Mouse (Mus musculus) heart, embryonic 16.5 days (tissue): ENCODE results near the gene Myrf. TPM values are rescaled to one million over a fixed set of nuclear protein-coding genes. Genes with fewer than 3 reads are reported as not detected.

ENCODE experiments used
- ATAC-seq: fragments of 200-750 bp; cut with Nextera tagmentation; replicated peaks from 2 replicates; pipeline ENCODE4 v1.8.0; 2017; ENCODE audit warnings: moderate number of reproducible peaks; ENCODE audit not compliant: insufficient read depth, low FRiP score; ENCODE audit errors: extremely low read depth
- H3K27ac ChIP-seq: fragments of 300-500 bp; sonication (generic); 2 replicates; pipeline ENCODE4 v1.5.1; 2014; ENCODE audit warnings: mild to moderate bottlenecking, low read length, control low read depth, moderate library complexity
- H3K27me3 ChIP-seq: fragments of 300-500 bp; sonication (generic); 2 replicates; pipeline ENCODE4 v1.6.1; 2014; ENCODE audit warnings: low read length, mixed read lengths; ENCODE audit not compliant: control insufficient read depth, insufficient read depth
- H3K36me3 ChIP-seq: fragments of 300-500 bp; sonication (generic); 2 replicates; pipeline ENCODE4 v1.6.1; 2014; ENCODE audit not compliant: control insufficient read depth, insufficient read depth
- H3K4me1 ChIP-seq: fragments of 300-500 bp; sonication (generic); 2 replicates; pipeline ENCODE4 v1.6.1; 2014; ENCODE audit warnings: low read length, mixed read lengths; ENCODE audit not compliant: control insufficient read depth, insufficient read depth
- H3K4me2 ChIP-seq: fragments of 300-500 bp; sonication (generic); 2 replicates; pipeline ENCODE4 v1.6.1; 2014; ENCODE audit warnings: low read depth, mild to moderate bottlenecking, control low read depth, low read length
- H3K4me3 ChIP-seq: fragments of 300-500 bp; sonication (generic); 2 replicates; pipeline ENCODE4 v1.5.1; 2014; ENCODE audit warnings: mild to moderate bottlenecking, control low read depth, low read length
- H3K9ac ChIP-seq: fragments of 300-500 bp; sonication (generic); 2 replicates; pipeline ENCODE4 v1.6.1; 2014; ENCODE audit warnings: low read length, control low read depth
- H3K9me3 ChIP-seq: fragments of 300-500 bp; sonication (generic); replicated peaks from 2 replicates; pipeline ENCODE4 v1.6.1; 2016; ENCODE audit warnings: low read length; ENCODE audit not compliant: control insufficient read depth
- WGBS: fragments of 180-500 bp; shearing (Covaris S2); extraction: QIAGEN DNeasy Blood & Tissue Kit; methylation state at CpG from one replicate; pipeline ENCODE4 v1.1.7; 2014; 5-methylcytosine and 5-hydroxymethylcytosine counted together
- polyA plus RNA-seq: library from polyadenylated mRNA; unstranded; fragments of >200 nt; fragmentation: Nextera tagmentation; extraction: Ambion mirVana; gene quantifications from 2 replicates; pipeline ENCODE4 v1.2.1, GENCODE M21; 2015

Gene Myrf
- polyA plus RNA-seq, 1 experiment from 2014 or later, result 4.2 TPM

GRCm38 (mm10) chr19:10277331-10277730 is 36.8 kb upstream of the Myrf start:
- WGBS, result 17% methylated on average over 17 of the region's 17 CpGs
- Histone ChIP-seq H3K36me3 (no peaks in the 10 kb centered on the region), H3K9me3 (no peaks in the 10 kb centered on the region), H3K4me3 (no peak overlapping the region), H3K9ac (peak overlapping the region; percentile 0; the same call in 1 of the 2 replicates), H3K27me3 (peaks cover under 1% of the 10 kb centered on the region; the same call in 1 of the 2 replicates), H3K4me2 (peak overlapping the region; percentile 1; the same call in 1 of the 2 replicates), H3K4me1 (peaks cover 46% of the 10 kb centered on the region), H3K27ac (no peak overlapping the region; the same call in none of the 2 replicates)
- 0 out of 2 replicates have a peak, but pooled peaks have one; percentile 39 for ATAC-seq

GRCm38 (mm10) chr19:10276483-10277144 is 36.1 kb upstream of the Myrf start:
- Histone ChIP-seq H3K27me3 (no peaks in the 10 kb centered on the region), H3K4me2 (no peak overlapping the region), H3K4me1 (peaks cover 43% of the 10 kb centered on the region), H3K4me3 (no peak overlapping the region), H3K27ac (no peak overlapping the region; the same call in 1 of the 2 replicates), H3K9me3 (no peaks in the 10 kb centered on the region), H3K36me3 (no peaks in the 10 kb centered on the region), H3K9ac (peak overlapping the region; percentile 0; the same call in 1 of the 2 replicates)
- no peak for ATAC-seq
- WGBS, result 77% methylated on average over 12 of the region's 12 CpGs

GRCm38 (mm10) chr19:10274056-10274455 is 33.5 kb upstream of the Myrf start:
- 54% methylated on average over 5 of the region's 5 CpGs for WGBS
- Histone ChIP-seq H3K4me2 (no peak overlapping the region), H3K27ac (no peak overlapping the region), H3K9ac (no peak overlapping the region), H3K4me3 (no peak overlapping the region), H3K9me3 (no peaks in the 10 kb centered on the region), H3K36me3 (no peaks in the 10 kb centered on the region), H3K27me3 (no peaks in the 10 kb centered on the region), H3K4me1 (peaks cover 27% of the 10 kb centered on the region)
- no peak for ATAC-seq

- 27% methylated on average over 11 of the region's 11 CpGs for WGBS
- peaks cover 20% of the 10 kb centered on the region for H3K4me1 ChIP-seq
- H3K27ac ChIP-seq, result no peak overlapping the region
- no peaks in the 10 kb centered on the region for H3K27me3 ChIP-seq
- no peak overlapping the region for H3K4me3 ChIP-seq
- 0 out of 2 replicates have a peak overlapping the region, but pooled peaks have one; percentile 13 for H3K9ac ChIP-seq
- peak overlapping the region; percentile 38 for H3K4me2 ChIP-seq
- H3K9me3 ChIP-seq, result no peaks in the 10 kb centered on the region
- peak; percentile 33 for ATAC-seq
- no peaks in the 10 kb centered on the region for H3K36me3 ChIP-seq
Measured at GRCm38 (mm10) chr19:10272746-10273145, 32.2 kb upstream of the Myrf start.

GRCm38 (mm10) chr19:10271592-10271991 is 31.0 kb upstream of the Myrf start:
- Histone ChIP-seq H3K4me2 (no peak overlapping the region), H3K4me3 (no peak overlapping the region), H3K9ac (no peak overlapping the region), H3K36me3 (no peaks in the 10 kb centered on the region), H3K27me3 (no peaks in the 10 kb centered on the region), H3K4me1 (peaks cover 16% of the 10 kb centered on the region), H3K9me3 (no peaks in the 10 kb centered on the region), H3K27ac (no peak overlapping the region)
- 83% methylated on average over 7 of the region's 7 CpGs for WGBS
- no peak for ATAC-seq

- Histone ChIP-seq H3K27me3 (no peaks in the 10 kb centered on the region), H3K4me3 (no peak overlapping the region), H3K9me3 (no peaks in the 10 kb centered on the region), H3K9ac (no peak overlapping the region), H3K4me1 (peaks cover 16% of the 10 kb centered on the region), H3K27ac (no peak overlapping the region), H3K4me2 (no peak overlapping the region), H3K36me3 (no peaks in the 10 kb centered on the region)
- ATAC-seq, result no peak
- WGBS, result 79% methylated on average over 5 of the region's 5 CpGs
Measured at GRCm38 (mm10) chr19:10270356-10270755, 29.8 kb upstream of the Myrf start.

- ATAC-seq, result no peak
- no peak overlapping the region for H3K9ac ChIP-seq
- H3K4me1 ChIP-seq, result peaks cover 15% of the 10 kb centered on the region
- WGBS, result 82% methylated on average over 15 of the region's 15 CpGs
- H3K27me3 ChIP-seq, result 0 out of 2 replicates have a peak, but pooled peaks cover 6% of the 10 kb centered on the region
- H3K36me3 ChIP-seq, result no peaks in the 10 kb centered on the region
- H3K9me3 ChIP-seq, result no peaks in the 10 kb centered on the region
- no peak overlapping the region for H3K27ac ChIP-seq
- H3K4me2 ChIP-seq, result no peak overlapping the region
- no peak overlapping the region for H3K4me3 ChIP-seq
Measured at GRCm38 (mm10) chr19:10268851-10269250, 28.3 kb upstream of the Myrf start.

- H3K9me3 ChIP-seq, result no peaks in the 10 kb centered on the region
- ATAC-seq, result no peak
- H3K27ac ChIP-seq, result no peak overlapping the region
- H3K4me3 ChIP-seq, result no peak overlapping the region
- H3K27me3 ChIP-seq, result peaks cover 10% of the 10 kb centered on the region; the same call in 1 of the 2 replicates
- 83% methylated on average over 10 of the region's 10 CpGs for WGBS
- H3K36me3 ChIP-seq, result no peaks in the 10 kb centered on the region
- H3K4me1 ChIP-seq, result peaks cover 11% of the 10 kb centered on the region
- H3K9ac ChIP-seq, result no peak overlapping the region
- no peak overlapping the region for H3K4me2 ChIP-seq
Measured at GRCm38 (mm10) chr19:10267953-10268352, 27.4 kb upstream of the Myrf start.

GRCm38 (mm10) chr19:10267057-10267456 is 26.5 kb upstream of the Myrf start:
- no peak overlapping the region for H3K9ac ChIP-seq
- no peaks in the 10 kb centered on the region for H3K9me3 ChIP-seq
- no peak; the same call in 1 of the 2 replicates for ATAC-seq
- no peaks in the 10 kb centered on the region for H3K36me3 ChIP-seq
- no peak overlapping the region for H3K4me3 ChIP-seq
- H3K4me2 ChIP-seq, result no peak overlapping the region
- 33% methylated on average over 15 of the region's 15 CpGs for WGBS
- H3K27ac ChIP-seq, result no peak overlapping the region
- H3K27me3 ChIP-seq, result peaks cover 15% of the 10 kb centered on the region; the same call in 1 of the 2 replicates
- H3K4me1 ChIP-seq, result peaks cover 5% of the 10 kb centered on the region; the same call in 1 of the 2 replicates
